Mouse (Mus musculus): ENCODE data around the gene Gm8237. TPM values are rescaled to one million over a fixed set of nuclear protein-coding genes. Genes with fewer than 3 reads are reported as not detected.
"Not testable (repeated sequence)": the region's sequence is repeated elsewhere in the genome, so short reads cannot be mapped to it uniquely, and the experiment has no call there.

Gm8237 gene
- total RNA-seq (2021): 1 to 10 TPM; 1.5 to 2.5 TPM
- long read RNA-seq, experiment 1: 0 reads
- long read RNA-seq, experiment 2, partial matches to known transcripts: 0 of 2 reads
- long read RNA-seq, experiment 2, other reads (novel, unspliced or antisense): 2 of 2 reads

DNA sequence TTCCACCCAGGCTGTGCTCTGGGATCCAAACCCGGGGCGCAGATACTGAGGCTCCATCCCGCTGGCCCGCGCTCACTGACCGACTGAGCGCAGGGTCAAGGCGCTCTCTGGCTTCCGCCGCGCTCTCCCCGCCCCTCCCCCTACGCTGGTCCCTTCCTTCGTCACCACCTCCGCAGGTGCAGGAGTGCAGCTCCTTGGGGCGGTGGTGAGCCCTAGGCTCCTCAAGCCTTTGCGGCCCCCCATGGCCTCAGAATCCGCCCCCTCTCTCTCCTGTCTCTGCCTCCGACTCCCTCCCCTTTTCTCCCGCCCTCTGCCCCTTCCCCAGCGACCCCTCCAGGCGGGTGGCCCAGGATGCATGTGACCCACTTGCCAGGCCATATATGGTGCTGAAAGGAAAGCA lies at the start of gene Gm8237:
TSS of gene Gm8237 (minus strand) at position 142 of the 400 bp plus-strand sequence.
- not testable (repeated sequence) for DNase-seq (ENCODE audit: low spot score in 2 of 2)

DNA sequence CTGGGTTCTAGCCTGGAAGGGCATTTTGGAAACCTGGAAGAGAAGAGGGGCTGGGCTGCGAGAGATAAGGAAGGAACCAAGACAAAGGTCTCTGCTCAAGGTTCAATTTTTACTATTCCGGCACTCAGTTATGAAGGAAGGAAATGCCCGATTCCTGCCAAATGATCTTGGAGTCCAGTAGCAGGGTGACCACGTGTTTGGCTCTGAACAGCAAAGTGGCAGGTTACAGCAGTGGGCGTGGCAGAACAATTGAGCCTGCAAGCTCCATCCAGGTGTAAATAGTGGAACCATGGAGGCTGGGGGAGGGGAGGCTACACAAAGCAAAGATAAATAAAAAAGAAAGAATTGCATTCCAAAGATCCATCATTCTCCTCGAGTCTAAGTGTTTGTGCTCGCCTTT lies 43.1 kb upstream of the Gm8237 start:
- DNase-seq (ENCODE audit: low spot score in 2 of 2): not testable (repeated sequence)

DNA sequence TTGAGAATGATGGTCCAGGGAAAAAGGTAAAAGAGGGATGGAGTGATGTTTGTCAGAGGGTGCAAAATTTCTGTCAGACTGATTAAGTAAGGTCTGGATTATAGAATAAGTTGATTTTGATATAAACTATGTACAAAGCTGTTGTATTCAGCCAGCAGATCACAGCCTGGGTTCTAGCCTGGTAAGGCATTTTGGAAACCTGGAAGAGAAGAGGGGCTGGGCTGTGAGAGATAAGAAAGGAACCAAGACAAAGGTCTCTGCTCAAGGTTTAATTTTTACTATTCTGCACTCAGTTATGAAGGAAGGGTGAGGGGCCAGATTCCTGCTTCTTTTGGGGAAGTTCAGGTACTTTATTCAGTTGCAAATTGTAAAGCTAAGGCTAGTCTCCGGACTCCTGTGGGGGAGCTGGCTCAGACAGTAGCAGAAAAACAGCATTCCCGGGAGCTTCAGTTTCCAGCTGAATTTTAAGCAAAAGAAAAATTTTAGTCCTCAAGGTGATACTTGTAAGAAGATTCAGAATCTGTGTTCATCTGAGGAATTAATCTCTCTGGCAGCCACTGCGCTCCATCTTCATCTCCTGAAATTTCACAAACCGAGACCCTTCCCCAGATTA lies 38.3 kb upstream of the Gm8237 start:
- DNase-seq (ENCODE audit: low spot score in 2 of 2): not testable (repeated sequence)

DNA sequence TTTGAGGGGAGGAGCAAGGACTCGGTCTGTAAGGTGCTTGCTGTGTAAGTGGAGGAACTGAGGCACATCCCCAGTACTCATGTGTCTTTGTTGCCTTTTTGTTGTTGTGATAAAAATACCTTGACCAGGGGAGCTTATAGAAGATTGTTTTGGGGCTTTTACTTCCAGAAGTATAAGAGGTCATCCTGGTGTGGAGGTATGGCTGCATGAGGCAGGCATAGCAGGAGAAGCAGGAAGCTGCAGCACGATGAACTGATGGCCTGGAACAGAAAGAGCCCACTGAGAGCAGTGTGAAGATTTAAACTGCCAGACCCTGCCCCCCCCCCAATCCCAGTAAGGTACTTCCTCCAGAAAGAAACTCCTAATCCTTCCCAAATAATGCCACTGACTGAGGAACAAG lies 33.5 kb upstream of the Gm8237 start:
- DNase-seq (ENCODE audit: low spot score in 2 of 2): not testable (repeated sequence)

DNA sequence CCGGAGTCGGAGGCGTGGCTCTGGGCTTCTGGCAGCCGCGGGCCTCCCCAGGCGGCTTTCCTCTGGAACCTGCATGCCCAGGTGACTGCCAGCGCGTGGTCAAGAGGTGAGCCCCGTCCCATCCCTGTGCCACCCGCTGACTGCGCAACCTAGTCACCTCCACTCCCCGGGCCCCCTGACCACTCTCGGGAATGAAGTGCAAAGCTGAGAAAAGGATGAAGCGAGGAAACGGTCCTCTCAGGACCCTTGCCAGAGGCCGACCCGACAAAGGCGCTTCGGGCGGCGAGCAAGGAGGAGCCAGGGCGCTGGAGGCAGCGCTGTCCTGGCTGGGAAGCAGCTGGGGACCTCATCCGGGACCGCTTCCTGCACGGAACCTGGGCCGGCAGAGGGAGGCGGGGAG lies 391 bp downstream of the Gm8237 start:
- DNase-seq (ENCODE audit: low spot score in 2 of 2): not testable (repeated sequence)

DNA sequence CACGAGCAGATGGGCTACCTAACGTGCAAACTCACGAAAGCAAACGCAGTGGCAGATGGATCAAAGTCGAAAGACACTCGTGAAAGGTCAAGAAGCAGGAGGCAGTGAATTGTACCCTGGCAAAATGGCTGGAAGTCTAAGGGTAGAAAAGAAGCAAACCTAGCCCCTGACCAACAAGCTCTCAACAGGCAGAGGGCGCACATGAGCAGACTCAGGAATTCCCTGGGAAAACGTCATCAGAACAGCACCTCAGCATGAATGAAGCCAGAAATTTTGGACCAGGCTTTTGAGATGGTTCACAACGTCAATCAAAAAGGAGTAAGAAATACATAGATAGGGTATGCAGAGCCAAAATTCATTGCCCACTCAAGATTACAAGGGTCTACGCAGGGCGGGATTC lies 1.0 kb downstream of the Gm8237 start:
- DNase-seq (ENCODE audit: low spot score in 2 of 2): peak; percentile 15 to 28

DNA sequence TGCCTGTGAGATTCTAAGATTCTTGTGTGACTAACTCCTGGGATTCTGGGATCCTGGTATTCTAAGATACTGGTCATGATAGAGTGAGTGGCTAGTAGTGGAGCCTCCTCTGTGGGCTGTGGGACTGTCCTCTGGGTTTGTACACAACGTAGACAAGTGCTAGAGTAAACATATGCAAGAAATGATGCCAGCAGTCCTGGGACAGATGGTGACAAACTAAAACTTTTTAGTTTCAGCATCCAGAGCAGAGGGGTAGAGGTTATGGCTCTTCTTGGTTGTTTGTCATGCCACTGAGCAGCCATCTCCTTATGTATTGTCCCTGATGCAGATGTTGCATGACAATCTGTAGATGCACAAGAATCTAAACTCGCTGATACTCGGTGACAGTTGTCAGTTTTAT lies 24.3 kb downstream of the Gm8237 start:
- DNase-seq (ENCODE audit: low spot score in 2 of 2): not testable (repeated sequence)

DNA sequence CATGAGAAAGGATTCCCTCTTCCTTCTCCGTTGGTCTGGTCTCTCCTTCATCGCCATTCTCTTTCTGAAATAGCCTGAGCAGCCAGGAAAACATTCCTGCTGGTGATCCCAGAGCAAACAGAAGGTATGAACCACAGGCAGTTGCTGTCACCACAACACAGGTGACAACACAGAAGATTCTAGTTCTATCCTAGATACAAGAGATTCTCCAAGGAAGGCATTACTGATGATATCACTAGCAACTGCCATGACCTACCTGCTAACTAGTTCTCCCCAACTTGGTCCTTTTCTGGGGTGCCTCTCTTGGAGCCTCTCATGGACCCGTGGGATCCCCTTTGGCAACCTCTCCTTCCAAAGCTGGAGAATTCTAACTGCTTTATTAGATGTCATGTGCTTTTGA lies 50.0 kb downstream of the Gm8237 start, which contains the start of gene Gm3424:
TSS of gene Gm3424 (minus strand) at position 101 of the 400 bp plus-strand sequence.
- DNase-seq (ENCODE audit: low spot score in 2 of 2): not testable (repeated sequence)

DNA sequence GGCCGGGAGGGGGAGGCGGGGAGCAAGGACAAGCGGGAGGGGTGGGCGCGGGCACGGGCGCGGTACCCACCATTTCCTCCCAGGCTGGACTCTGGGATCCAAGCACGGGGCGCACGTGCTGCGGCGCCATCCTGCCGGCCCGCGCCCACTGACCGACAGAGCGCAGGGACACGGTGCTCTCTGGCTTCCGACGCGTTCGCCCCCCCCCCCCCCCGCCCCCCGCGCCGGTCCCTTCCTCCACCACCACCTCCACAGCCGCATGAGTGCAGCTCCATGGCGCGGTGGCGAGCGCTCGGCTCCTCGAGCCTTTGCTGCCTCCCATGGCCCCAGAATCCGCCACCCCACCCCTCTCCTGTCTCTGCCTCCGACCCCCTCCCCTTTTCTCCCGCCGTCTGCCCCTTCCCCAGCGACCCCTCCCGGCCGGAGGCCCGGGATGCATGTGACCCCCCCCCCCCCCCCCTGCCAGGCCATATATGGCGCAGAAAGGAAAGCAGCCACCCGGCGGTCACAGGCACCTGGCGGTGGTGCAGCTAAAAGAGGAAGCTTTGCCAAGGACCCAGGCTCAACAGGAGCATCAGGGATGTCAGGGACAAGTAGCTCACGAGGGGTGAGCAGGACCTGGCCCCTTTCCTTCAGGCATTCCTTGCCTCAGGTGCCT lies 67.4 kb downstream of the Gm8237 start:
- DNase-seq (ENCODE audit: low spot score in 2 of 2): not testable (repeated sequence)

Other genes starting within 250 kb of the Gm8237 start
- gene Gm8265, start 247.4 kb downstream of the Gm8237 start, total RNA-seq (2021): not detected
- gene Gm9603, start 192.9 kb downstream of the Gm8237 start, total RNA-seq (2021): not detected
- 1 to 10 TPM in 1 of 2 experiments, under 1 TPM in 1; 0.69 to 1.4 TPM for gene Gm3373, start 138.8 kb downstream of the Gm8237 start, total RNA-seq (2021)
- 1 to 10 TPM; 4.5 to 5.6 TPM for gene Gm3383, start 72.4 kb downstream of the Gm8237 start, total RNA-seq (2021)
- not detected for gene Gm3424, start 50.1 kb downstream of the Gm8237 start, total RNA-seq (2021)
- gene Gm3248, start 81.4 kb upstream of the Gm8237 start, total RNA-seq (2021): 1 to 10 TPM; 1.4 TPM
- under 1 TPM in 1 of 2 experiments, not detected in 1; 0.24 TPM for gene Gm3453, start 98.8 kb upstream of the Gm8237 start, total RNA-seq (2021)
- gene Gm6337, start 177.9 kb upstream of the Gm8237 start, total RNA-seq (2021): not detected
- under 1 TPM; 0.30 to 0.98 TPM for gene Gm8206, start 213.6 kb upstream of the Gm8237 start, total RNA-seq (2021)
- 1 to 10 TPM; 1.1 to 1.7 TPM for gene Gm3468, start 228.3 kb upstream of the Gm8237 start, total RNA-seq (2021)
- gene Gm3476, start 245.4 kb upstream of the Gm8237 start, total RNA-seq (2021): not detected

Data from layer of hippocampus, postnatal 14 days (tissue).